Mouse (Mus musculus) erythroblast, embryonic 14.5 days (primary cell): Measurements from ENCODE around the gene Vdr.

Experiments used
- GATA1 ChIP-seq: IDR thresholded peaks from 2 replicates; pipeline ENCODE4 v1.6.1; 2012; ENCODE audit warnings: low read length, inconsistent platforms, mixed read lengths
- TAL1 ChIP-seq: IDR thresholded peaks from 3 replicates; pipeline ENCODE4 v1.6.1; 2012; ENCODE audit warnings: low read length, inconsistent platforms, mixed read lengths

DNA sequence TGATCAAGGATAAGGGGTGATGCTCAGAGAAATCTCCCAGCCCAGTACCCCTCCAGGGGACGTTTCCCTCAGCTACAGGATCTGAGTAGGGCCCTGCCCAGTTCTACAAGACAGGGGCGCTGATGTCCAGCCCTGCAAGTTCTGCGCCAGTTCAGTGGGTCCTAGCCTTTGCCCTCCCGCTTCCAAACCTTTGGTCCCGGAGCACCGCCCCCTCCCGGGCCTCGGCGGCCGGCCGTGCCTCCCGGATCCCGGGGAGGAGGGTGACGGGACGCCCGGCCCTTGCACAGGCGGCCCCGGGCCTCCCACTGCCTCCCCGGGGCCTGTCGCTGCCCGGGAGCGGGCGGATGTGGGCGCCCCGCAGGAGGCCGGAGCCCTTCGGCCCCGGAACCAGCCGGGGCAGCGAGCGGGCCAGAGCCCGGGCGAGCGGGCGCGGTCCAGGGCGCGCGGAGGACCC lies 79.6 kb downstream of the Vdr start:
- TF ChIP-seq TAL1 (no peak), GATA1 (no peak)
